Mouse (Mus musculus) layer of hippocampus, adult 9-10 months (tissue): ENCODE data around the gene Stim1.

Experiments used
- DNase-seq: peaks from one replicate; pipeline ENCODE4 v3.0.0; 2022; ENCODE audit warnings: low spot score

The Stim1 gene

GRCm38 (mm10) chr7:102305596-102305995 is 38.0 kb downstream of the Stim1 start:
- DNase-seq, result no peak

GRCm38 (mm10) chr7:102310266-102310665 is 42.7 kb downstream of the Stim1 start:
- no peak for DNase-seq

DNA sequence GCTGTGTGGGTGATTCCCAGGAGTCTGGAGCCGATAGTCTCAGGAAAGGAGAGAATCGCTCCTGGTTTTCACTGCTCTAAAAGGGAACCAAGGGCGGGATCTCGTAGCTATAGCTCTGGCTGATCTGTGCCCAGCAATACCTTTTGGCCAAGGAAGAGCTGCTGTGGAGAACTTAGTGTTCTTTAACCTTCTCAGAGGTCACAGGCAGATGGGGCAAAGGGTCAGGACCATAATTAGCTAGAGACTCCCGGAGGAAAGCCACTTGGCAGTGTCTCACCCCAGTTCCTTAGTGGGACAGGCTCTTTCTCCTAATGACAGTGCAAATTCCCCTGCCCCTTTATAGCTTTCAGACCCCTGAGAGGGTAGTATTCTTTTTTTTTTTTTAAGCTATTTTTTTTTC is 43.2 kb downstream of the Stim1 start:
- DNase-seq, result no peak

DNA sequence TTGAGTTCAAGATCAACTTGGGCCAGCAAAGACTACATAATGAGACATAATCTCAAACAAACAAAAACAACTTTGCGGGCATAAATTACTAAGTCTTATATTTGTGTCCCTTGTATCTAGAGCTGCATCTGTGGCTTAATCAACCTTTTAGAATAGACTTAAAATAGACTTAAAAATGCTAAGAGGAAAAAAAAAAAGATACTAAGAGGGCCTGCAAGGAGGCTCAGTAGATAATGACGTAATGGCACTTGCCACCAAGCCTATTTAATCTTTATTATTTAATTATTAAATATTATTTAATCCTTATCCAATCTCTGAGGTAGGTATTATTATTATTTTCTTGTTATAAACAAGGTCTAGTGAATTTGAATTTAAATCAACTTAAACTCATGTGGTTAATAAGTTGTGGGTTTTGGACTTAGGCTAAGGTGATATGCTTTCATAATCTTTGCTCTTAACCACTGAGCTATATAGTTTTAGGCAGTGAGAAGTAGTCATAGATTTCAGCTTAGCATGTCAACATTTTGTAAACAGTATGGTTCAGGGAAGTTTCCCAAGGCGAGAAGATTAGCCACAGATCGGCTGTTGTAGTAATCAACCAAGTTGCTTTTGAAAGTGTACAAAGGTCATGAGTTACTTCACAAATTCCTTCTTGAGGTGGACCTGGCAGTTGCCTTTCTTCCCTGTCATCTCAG is 45.4 kb downstream of the Stim1 start:
- DNase-seq, result no peak

GRCm38 (mm10) chr7:102313535-102313863 is 45.9 kb downstream of the Stim1 start:
- no peak for DNase-seq

- no peak for DNase-seq
These were observed 46.5 kb downstream of the Stim1 start for GRCm38 (mm10) chr7:102314107-102314506.

DNA sequence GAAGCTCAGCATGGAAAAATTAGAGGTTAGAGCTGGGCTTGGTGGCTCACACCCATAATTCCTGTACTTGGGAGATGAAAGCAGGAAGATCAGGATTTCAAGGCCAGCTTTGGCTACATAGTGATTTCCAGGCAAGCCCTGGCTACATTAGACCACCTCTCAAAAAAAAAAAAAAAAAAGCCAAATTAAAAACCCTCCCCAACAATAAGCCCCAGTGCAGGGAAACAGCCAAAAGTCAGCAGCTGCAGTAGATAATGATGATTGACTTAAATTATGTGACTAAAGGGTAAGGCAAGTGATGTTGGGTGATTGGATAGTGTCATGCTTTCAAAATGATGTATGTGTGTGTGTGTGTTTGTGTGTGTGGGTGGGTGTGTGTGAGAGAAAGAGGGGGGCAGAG is 47.3 kb downstream of the Stim1 start:
- DNase-seq, result no peak

- no peak for DNase-seq
These were observed 47.8 kb downstream of the Stim1 start for GRCm38 (mm10) chr7:102315435-102315834.

DNA sequence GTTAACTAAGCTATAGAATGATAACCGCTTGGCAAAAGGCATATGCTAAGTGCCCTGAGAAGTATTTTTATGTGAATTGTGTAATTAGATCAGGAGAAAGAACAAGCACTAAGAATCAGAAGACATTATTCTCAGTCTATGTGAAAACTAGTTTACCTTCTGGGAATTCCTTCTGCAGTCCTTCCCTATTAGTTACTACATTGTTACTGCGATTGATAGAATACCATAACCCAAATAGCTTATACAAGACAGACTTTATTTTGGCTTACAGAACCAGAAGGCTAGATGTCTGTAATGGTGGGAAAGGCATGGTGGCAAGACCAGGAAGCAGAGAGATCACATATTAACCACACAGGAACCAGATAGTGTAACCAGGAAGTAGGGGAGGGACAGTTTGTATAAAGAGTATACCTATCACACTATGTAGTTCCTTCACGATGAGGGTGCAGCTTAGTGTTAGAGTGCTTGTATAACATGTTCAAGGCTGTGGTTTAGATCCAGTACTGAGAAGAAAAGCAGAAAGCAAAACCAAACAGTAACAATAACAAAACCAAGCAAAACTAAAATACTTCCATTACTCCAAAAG is 50.1 kb downstream of the Stim1 start:
- DNase-seq, result no peak

DNA sequence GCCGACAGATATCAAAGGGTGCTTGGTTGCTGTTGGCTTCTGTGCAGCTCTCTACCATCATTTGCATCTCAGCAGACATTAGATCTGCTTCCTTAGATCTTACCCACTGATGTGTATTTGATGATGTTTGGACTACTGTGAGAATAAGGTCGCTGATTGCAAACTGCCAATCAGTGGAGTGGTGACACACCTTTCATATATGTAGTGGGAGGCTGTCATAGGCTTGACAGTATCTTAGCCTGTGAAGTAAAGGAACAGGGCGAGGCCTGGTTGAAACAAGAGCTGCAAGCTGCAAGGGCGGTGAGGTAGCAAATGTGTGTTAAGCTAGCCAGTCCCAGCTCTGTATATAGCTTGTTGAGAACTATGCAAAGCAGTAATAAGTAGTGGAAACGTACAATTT is 54.5 kb downstream of the Stim1 start:
- DNase-seq, result no peak

DNA sequence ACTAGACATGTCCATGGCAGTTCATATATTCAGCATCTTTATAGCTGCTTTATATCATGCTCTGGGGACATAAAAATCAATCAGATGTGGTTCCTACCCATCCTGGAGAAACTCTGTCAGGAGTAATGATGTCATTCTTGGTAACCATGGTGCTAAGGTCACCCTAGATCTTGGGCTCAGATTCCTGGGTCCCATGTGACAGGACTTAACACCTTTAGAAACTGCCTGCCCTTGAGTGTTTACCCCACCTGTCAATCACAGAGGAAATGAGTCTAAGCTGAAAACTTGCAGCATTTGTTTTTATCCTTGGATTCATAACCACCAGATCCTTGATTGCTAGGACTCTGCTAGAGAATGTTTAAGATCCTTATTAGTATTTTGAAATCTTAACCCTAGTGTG is 58.7 kb downstream of the Stim1 start:
- no peak for DNase-seq

GRCm38 (mm10) chr7:102330270-102330669 is 62.7 kb downstream of the Stim1 start:
- no peak for DNase-seq

- no peak for DNase-seq
These were observed 63.9 kb downstream of the Stim1 start for GRCm38 (mm10) chr7:102331476-102331875.

DNA sequence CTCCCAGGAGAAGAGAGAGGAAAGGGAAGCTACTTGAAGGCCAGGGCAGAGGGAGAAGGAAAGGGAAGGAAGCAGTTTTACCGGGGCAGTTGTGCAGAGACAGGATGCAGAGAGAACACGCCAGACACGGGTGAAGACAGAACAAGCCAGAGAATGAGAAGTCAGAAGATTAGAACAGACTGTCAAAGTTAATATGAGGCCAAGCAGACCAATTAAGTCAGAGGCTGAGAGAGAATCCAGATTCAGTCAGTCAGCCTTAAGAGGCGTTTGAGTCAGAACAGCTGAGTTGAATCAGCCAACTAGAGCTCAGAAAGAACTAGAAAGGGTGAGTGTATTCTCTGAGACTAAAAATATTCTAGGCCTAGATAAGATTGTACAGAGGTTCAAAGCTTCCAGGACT is 66.1 kb downstream of the Stim1 start:
- DNase-seq, result no peak

- no peak for DNase-seq
These were observed 69.7 kb downstream of the Stim1 start for GRCm38 (mm10) chr7:102337326-102337725.

GRCm38 (mm10) chr7:102337898-102338297 is 70.3 kb downstream of the Stim1 start:
- DNase-seq, result no peak

DNA sequence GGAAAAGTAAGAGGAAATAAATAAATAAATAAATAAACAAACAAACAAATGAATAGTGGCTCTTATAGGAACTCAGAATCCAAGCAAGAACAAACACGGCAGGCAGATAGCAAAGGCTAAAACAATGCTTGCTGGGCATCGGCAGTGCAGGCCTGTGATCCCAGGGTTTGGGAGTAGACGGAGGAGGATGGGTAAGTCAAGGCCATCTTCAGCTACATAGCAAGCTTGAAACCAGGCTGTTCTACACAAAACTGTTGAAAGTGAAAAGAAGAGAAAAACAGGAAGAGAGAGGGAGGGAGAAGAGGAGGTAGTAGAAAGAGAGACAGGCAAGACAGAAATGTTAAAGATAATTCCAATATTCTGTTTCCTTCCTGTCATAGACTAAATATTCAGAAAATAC is 71.3 kb downstream of the Stim1 start:
- no peak for DNase-seq

- no peak for DNase-seq
These were observed 78.3 kb downstream of the Stim1 start for GRCm38 (mm10) chr7:102345893-102346292.

DNA sequence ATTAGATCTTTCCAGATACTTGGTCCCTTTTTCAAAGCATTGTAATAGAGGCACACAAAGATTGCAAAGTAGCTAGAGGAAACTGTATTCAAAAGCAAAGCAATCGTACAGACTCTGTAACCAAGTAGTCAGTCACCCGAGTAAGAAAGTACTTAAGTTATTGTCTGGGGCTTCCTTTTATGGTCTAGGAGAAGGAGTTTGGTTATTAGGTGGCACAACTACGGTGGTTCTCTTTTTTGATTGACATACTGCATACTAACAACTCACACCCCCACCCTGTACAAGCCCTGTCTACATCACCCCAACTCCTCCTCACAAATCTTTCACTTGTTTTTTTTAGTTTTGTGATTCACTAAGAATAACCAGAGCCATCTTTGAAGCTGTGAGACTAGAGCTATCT is 79.7 kb downstream of the Stim1 start:
- DNase-seq, result no peak

GRCm38 (mm10) chr7:102348681-102349080 is 81.1 kb downstream of the Stim1 start:
- no peak for DNase-seq

GRCm38 (mm10) chr7:102349236-102349635 is 81.6 kb downstream of the Stim1 start:
- DNase-seq, result no peak

GRCm38 (mm10) chr7:102353420-102353819 is 85.8 kb downstream of the Stim1 start:
- DNase-seq, result no peak

DNA sequence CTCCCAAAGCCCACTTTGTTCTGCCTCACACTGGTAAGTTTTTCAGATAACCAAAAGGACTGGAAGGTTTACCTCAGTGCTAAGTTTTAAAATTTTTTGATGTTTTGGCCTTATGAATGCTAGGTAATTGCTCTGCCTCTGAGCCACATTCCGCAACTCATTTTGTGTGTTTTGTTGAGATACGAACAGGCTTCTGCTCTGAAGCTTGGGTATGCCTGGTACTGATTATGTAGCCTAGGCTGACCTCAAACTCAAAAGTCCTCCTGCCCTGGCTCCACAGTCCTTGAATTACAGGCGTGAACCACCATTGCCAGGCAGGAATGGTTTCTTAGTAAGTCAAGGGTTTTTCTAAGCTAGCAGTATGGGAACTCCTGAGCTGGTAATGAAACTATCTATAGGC is 90.5 kb downstream of the Stim1 start:
- no peak for DNase-seq

- DNase-seq, result no peak
These were observed 93.7 kb downstream of the Stim1 start for GRCm38 (mm10) chr7:102361297-102361696.
